Mouse (Mus musculus) forelimb bud, embryonic 11.5 days (tissue): ENCODE data around the gene Btbd35f28.
"Not testable (repeated sequence)": the region's sequence is repeated elsewhere in the genome, so short reads cannot be mapped to it uniquely, and the experiment has no call there.

Experiments
- DNase-seq: peaks from one replicate; pipeline ENCODE4 v3.0.0-alpha.2; 2012; ENCODE audit warnings: low read depth, low spot score

The Btbd35f28 gene

DNA sequence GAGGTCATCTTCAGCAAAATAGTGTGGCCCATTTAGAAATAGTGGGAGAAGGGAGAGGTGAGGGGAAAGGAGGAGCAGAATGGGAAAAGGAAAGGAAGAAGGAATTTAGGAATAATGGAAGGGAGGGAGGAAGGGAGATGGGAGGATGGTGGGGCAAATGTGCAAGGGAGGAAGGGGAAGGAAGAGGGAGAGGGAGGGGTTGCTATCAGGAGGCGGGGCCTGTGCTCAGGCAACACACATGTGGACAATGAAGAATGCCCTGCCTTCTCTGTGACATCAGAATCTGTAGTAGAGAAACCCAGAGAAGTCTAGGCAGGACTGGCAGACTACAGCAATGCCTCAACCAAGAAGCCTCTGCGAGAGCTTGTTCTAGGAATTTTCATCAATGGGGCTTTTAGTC lies at the start of gene Btbd35f28:
Btbd35f28 (plus strand) TSS at position 301 of the 400 bp plus-strand sequence.
- DNase-seq, result not testable (repeated sequence)
